Mouse (Mus musculus): ENCODE results near the gene Tmem53.
"Not testable (repeated sequence)": the region's sequence is repeated elsewhere in the genome, so short reads cannot be mapped to it uniquely, and the experiment has no call there.

The Tmem53 gene

GRCm38 (mm10) chr4:117250982-117251381 lies 769 bp upstream of the Tmem53 start:
- no peak for DNase-seq (ENCODE audit: low spot score)

- DNase-seq (ENCODE audit: low spot score), result peak; percentile 64
These were observed 600 bp downstream of the Tmem53 start for GRCm38 (mm10) chr4:117252351-117252750.

DNA sequence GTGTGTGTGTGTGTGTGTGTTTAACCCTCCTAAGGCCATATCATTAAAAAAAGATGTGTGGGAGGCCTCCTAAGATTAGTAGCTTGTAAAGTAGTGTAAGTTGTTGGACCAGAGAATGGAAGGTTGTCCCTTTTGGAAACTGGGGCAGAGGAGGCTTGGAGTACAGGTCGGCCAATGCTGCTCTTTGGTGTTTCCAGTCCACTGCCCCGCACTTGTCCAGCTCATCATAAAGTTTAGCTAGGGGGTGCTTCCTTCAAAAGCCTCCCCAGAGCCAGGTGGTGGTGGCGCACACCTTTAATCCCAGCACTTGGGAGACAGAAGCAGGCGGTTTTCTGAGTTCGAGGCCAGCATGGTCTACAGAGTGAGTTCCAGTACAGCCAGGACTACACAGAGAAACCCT lies 1.0 kb downstream of the Tmem53 start:
- no peak for DNase-seq (ENCODE audit: low spot score)

DNA sequence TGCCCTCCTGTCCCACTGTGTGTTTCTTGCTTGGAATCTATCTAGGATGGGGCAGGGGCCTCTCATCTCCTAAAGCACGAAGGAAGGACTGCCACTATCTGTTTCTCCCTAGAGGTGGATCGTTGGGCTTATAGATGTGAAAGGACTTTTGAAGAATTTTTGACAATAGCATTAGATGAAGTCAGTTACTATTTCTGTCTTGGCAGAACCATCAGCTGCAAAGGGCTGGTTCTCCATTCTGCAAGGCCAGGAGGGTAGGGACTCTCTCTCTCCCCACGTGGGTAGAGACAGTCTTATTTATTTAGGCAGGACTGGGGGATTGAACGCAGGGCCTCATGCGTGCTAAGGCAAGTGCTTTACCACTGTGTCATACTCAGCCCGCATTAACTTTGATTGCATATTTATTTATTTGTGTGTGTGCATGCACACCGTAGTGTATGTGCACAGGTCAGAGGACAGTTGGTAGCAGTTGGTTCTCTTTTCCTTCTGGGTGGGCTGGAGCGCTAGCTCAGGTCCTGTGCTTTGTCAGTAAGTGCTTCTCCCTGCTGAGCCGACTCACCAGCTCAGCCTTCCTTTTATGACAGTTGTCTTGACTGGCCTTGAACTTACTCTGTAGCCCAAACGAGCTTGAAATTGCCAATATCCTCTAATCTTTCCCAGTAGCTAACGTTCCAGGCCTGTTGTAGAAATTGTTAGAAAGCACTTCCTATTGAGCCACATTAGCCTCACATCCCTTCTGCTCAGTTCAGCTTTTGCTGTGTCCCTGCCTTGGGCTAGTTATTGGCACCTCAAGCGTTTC lies 1.7 kb downstream of the Tmem53 start:
- no peak for DNase-seq (ENCODE audit: low spot score)

- no peak for DNase-seq (ENCODE audit: low spot score)
These were observed 2.4 kb downstream of the Tmem53 start for GRCm38 (mm10) chr4:117254017-117254627.

DNA sequence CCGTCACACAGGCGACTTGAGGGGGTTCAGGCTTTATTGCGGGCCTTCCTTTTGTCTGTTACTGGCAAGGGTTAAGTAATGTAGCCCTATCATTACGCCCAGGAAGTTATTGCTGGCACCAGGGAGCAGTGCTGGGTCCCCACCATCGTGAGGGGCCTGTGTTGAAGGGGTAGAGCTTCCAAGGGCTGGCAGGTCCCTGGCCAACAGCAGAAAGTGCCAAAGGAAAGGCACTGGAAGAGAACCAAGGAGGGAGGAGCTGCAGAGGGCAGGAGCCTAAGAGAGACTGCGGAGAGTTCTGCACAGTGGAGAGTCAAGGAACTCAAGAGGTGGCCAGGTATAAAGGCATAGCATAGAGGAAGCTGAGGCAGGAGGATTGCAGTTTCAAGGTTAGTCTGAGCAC lies 2.9 kb downstream of the Tmem53 start:
- DNase-seq (ENCODE audit: low spot score), result no peak

DNA sequence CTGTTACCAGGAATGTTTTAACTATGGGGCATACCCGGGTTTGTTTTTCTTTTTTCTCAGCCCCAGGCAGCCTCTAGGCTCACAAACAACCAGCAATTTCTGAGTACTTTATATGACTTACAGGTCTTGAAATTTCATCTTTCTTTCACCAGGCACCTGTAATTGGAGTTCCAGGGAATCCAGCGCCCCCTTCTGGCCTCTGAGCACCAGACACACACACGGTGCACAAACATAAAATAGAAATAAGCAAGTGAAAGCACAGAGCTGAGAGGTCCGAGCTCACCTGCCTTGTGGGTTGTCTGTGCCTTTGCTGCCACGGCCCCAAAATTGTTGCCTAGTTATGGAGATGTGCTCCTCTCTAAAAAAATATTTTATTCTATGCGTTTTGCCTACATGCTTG lies 8.2 kb downstream of the Tmem53 start:
- DNase-seq (ENCODE audit: low spot score), result not testable (repeated sequence)

GRCm38 (mm10) chr4:117261222-117261621 lies 9.5 kb downstream of the Tmem53 start:
- no peak for DNase-seq (ENCODE audit: low spot score)

GRCm38 (mm10) chr4:117262101-117262913 lies 10.6 kb downstream of the Tmem53 start:
- no peak for DNase-seq (ENCODE audit: low spot score)

DNA sequence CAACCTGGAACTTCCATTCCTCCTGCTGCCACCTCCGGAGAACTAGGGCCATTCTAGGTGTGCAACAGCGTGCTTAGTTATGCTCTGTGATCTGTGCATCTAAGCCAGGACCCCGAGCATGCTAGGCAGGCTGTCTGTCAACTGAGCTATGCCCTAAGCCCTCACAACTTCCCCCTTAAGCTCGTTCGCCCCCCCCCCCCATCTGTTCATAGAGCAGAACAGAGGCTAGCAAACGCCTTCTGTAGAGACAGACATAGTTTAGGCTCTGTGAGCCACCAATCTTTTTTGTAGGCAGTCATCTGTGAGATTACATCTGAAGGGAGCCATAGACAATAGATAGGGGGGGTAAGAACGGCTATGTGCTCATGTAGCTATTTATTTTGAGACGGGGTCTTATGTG lies 11.2 kb downstream of the Tmem53 start:
- DNase-seq (ENCODE audit: low spot score), result no peak

GRCm38 (mm10) chr4:117267284-117267683 lies 15.5 kb downstream of the Tmem53 start:
- DNase-seq (ENCODE audit: low spot score), result peak; percentile 78

GRCm38 (mm10) chr4:117267831-117268437 lies 16.2 kb downstream of the Tmem53 start:
- no peak for DNase-seq (ENCODE audit: low spot score)

GRCm38 (mm10) chr4:117270278-117270677 lies 18.5 kb downstream of the Tmem53 start:
- DNase-seq (ENCODE audit: low spot score), result peak; percentile 75

DNA sequence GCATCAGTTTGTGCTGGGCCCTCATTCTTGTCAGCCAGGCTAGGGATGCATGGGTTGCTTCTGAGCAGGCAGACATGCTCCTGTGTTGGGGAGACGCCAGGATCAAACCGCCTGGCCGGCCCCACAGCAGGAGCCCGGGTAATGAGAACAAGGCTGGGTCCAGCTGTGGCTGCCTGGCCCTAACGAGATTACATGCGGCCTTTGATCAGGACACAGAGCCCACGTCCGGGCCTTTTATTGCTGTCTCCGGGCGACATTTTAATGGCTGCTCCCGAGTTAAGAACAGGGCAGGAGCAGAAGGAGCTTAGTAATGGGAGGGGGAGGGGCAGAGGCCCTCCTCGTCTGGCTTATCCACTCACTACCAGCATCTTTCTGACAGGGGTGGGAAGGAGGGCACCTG lies 20.7 kb downstream of the Tmem53 start:
- no peak for DNase-seq (ENCODE audit: low spot score)

GRCm38 (mm10) chr4:117274720-117275119 lies 23.0 kb downstream of the Tmem53 start:
- no peak for DNase-seq (ENCODE audit: low spot score)

DNA sequence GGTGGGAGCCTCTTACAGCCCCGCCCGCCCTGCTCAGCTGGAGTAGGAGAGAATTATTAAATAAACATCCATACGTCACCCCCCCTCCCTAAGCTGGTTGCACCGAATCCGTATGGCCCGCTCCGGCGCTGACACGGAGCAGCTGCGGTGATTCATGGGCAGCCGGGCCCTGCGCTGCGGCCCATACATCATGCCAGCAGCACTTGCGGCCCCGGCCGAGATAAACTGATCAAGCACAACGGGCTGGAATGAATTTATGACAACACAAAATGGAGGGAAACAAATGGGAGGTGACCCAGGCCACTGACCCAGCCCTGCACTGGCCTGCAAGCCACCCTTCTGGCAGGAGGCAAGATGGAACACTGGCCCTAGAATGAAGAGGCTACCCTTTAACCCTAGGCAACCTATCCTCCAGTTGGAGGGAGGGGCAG lies 24.5 kb downstream of the Tmem53 start:
- DNase-seq (ENCODE audit: low spot score), result no peak

GRCm38 (mm10) chr4:117277021-117277420 lies 25.3 kb downstream of the Tmem53 start:
- peak; percentile 41 for DNase-seq (ENCODE audit: low spot score)

DNA sequence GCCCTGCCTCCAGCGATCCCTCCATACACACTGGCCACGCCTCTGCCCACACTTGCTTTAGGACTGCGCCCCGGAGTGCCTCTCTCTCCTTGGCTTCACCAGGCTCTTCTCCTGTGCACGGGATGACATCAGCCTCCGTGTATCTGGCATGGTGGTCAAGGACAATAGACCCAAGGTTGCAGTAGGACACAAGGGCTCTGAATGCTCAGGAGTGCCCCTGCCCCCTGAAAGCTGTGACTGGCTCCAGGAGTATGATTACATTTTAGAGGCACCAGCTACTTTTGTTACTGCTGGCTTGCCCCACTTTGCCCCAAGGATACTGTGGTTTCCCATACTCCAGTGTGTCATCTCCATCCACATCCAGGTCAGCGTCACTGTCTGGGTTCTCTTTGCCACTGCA lies 25.9 kb downstream of the Tmem53 start:
- DNase-seq (ENCODE audit: low spot score), result no peak

- no peak for DNase-seq (ENCODE audit: low spot score)
These were observed 26.9 kb downstream of the Tmem53 start for GRCm38 (mm10) chr4:117278381-117279252.

DNA sequence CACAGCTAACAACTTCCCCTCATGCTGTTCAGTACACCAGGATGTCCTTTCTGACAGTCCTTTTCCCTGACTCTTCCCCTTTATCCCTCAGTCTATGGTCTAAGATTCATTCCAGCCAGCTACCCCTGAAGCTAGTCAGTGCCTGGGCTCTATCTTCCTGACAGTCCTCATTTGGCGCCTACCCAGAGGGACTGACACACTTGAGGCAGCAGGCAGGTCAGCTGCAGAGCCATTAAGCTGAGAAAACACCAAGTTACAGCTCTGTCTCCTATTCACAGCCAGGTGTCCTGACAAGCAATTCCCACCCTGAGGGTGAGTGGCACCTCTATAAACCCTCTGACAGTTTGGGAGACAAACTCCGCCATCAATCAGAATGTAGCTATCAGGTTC lies 27.5 kb downstream of the Tmem53 start:
- no peak for DNase-seq (ENCODE audit: low spot score)

GRCm38 (mm10) chr4:117280397-117280930 lies 28.7 kb downstream of the Tmem53 start:
- DNase-seq (ENCODE audit: low spot score), result no peak
